Mouse (Mus musculus) left cerebral cortex, adult 2 months (tissue): ENCODE data around the gene Olfr1014. TPM values are rescaled to one million over a fixed set of nuclear protein-coding genes. Genes with fewer than 3 reads are reported as not detected.

Experiments
- DNase-seq, 2 experiments: peaks; one replicate each; pipeline ENCODE4 v3.0.0; 2021 to 2022; ENCODE audit warnings: low spot score in 2 of 2, mixed read lengths in 1 of 2; ENCODE audit errors: extremely low spot score in 1 of 2
- H3K27ac ChIP-seq: fragments of 200-600 bp; 2 replicates; pipeline ENCODE4 v1.8.1; 2022
- H3K4me3 ChIP-seq: fragments of 200-600 bp; 2 replicates; pipeline ENCODE4 v1.8.1; 2022
- CTCF ChIP-seq: fragments of 200-600 bp; IDR thresholded peaks from 2 replicates; pipeline ENCODE4 v1.8.1; 2022; ENCODE audit warnings: antibody characterized with exemption, mild to moderate bottlenecking, moderate library complexity
- intact Hi-C: fragments of 180-260 bp; cut with DNase I; formaldehyde crosslinking; loops from one replicate; pipeline ENCODE4 v1.15.1; 2025
- long read RNA-seq, 2 experiments: library from polyadenylated mRNA; stranded (forward); transcript quantifications; one replicate each; pipeline ENCODE4 v2.0.0; 2021; ENCODE audit warnings: borderline mapping rate in 2 of 2
- total RNA-seq, 2 experiments: library from RNA; stranded (reverse); gene quantifications; 2 replicates each; pipeline ENCODE4 v1.2.3; 2021

Gene Olfr1014
- total RNA-seq = not detected
- long read RNA-seq, experiment 1 = 0 reads
- long read RNA-seq, experiment 2 = 0 reads

- no peak for DNase-seq
- Histone ChIP-seq H3K4me3 (no peak within 1 kb of the TSS), H3K27ac (no peak within 1 kb of the TSS)
- TF ChIP-seq CTCF = no peak
- intact Hi-C loops = no loop called here
Observed at GRCm38 (mm10) chr2:85772413-85772812, at the start of gene Olfr1014. TSS of gene Olfr1014 (plus strand) at chr2:85772713.

GRCm38 (mm10) chr2:85725793-85726192 lies 46.7 kb upstream of the Olfr1014 start:
- DNase-seq = peak in 1 of 2 experiments; percentile 18
- intact Hi-C loops = loop anchor here (1.0 kb wide), 1 partner anchor 739 kb away; no protein-coding TSS in a partner anchor
- H3K27ac ChIP-seq = no peak overlapping the region
- no peak overlapping the region for H3K4me3 ChIP-seq
- peak; percentile 82 for TF ChIP-seq CTCF

DNA sequence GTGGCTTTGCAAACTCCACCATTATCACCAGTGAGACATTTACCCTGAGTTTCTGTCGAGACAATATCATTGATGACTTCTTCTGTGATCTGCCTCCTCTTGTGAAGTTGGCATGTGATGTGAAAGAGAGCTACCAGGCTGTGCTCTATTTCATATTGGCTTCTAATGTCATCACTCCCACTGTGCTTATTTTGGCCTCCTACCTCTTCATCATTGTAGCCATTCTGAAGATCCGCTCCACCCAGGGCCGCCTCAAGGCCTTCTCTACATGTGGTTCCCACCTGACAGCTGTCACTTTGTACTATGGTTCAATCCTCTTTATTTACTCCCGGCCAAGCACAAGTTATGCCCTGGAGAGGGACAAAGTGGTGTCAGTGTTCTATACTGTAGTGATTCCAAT lies 18.7 kb upstream of the Olfr1014 start:
- DNase-seq = no peak
- Histone ChIP-seq H3K27ac (no peak overlapping the region), H3K4me3 (no peak overlapping the region)
- intact Hi-C loops = no loop called here
- no peak for TF ChIP-seq CTCF

DNA sequence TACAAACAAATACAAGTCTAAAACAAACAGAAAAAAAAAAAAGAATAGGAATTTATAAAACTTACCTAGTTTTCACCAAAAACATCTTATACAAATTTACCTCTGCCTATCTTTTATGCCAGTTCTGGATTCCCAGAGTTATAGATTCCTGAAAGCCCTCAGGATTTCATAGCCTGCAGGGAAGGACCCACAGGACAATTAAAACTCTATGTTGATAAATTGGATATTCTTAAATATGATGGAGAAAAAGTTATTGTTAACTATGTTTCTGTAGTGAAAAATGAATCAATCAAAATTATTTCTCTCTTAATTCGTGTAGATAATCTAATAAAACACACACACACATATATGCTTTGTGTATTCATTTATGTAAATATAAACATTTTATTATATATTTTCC lies 9.8 kb upstream of the Olfr1014 start, which contains the start of gene Olfr1012:
TSS of gene Olfr1012 (minus strand) at position 101 of the 400 bp plus-strand sequence.
- intact Hi-C loops = no loop called here
- DNase-seq = no peak
- no peak within 1 kb of the TSS for H3K27ac ChIP-seq
- H3K4me3 ChIP-seq = no peak within 1 kb of the TSS
- TF ChIP-seq CTCF = no peak

DNA sequence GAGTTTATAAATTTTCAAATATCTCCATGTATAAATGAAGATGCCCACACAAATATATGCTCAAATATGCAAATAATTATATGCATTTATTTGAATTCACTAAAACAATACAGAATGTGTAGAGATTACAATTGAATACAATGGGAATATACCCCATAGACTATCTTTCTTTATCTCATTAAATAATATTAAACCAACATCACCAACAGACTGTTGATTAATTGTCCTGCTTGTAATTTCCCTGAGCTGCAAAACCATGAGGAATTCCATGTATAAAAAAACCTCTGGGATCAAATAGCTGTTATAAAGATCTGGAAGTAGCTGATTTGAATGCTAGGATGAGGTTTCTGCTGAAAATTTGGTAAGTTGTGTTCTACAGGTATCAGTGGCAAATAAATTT lies 5.7 kb upstream of the Olfr1014 start, which contains the start of gene Olfr1013:
TSS of gene Olfr1013 (plus strand) at position 301 of the 400 bp plus-strand sequence.
- DNase-seq = no peak
- Histone ChIP-seq H3K27ac (no peak within 1 kb of the TSS), H3K4me3 (no peak within 1 kb of the TSS)
- intact Hi-C loops = no loop called here
- TF ChIP-seq CTCF = no peak

DNA sequence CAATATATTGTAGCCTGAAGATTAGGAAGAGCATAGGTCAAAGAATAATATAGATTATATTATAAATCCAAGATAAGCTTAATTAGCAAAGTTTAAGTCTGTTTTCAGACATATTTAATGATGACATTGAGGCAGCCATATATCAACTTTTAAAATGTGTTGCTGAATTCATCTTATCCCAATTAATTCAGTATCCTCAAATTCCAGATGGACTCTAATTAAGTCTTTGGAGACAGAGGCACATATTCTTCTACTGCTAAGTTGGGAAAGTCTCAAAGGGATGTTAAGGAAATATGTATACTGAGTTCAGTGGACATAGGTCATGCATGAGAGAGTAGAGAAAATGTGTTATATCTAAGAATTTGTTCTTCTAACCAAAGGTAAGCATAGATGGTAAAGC lies 9.2 kb downstream of the Olfr1014 start, which contains the start of gene Olfr1015:
TSS of gene Olfr1015 (plus strand) at position 301 of the 400 bp plus-strand sequence.
- Histone ChIP-seq H3K27ac (no peak within 1 kb of the TSS), H3K4me3 (no peak within 1 kb of the TSS)
- intact Hi-C loops = no loop called here
- no peak for TF ChIP-seq CTCF
- no peak for DNase-seq

DNA sequence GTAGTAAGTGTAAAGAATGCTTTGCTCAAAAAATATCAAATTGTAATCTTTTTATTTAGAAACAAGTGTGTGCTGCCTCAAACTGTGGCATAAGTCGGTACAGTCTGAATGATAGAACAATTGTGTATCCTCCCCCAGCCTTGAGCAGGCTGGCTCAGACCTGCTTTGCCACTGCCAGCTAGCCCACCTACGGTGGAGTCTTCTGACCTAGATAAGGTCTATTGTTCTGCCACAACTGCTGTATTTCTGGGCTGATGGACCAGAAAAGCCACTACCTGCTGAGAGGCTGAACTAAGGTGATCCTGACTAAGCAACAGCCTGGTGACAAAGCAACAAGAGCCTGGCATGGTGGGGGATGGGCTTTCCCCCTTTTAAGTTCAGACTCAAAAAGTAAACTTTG lies 19.8 kb downstream of the Olfr1014 start:
- DNase-seq = no peak
- Histone ChIP-seq H3K27ac (no peak overlapping the region), H3K4me3 (no peak overlapping the region)
- no peak for TF ChIP-seq CTCF
- intact Hi-C loops = no loop called here

GRCm38 (mm10) chr2:85802444-85802843 lies 29.9 kb downstream of the Olfr1014 start, which contains the start of gene Olfr1016:
TSS of gene Olfr1016 (minus strand) at chr2:85802544.
- no peak for TF ChIP-seq CTCF
- no peak for DNase-seq
- H3K27ac ChIP-seq = no peak within 1 kb of the TSS
- intact Hi-C loops = no loop called here
- H3K4me3 ChIP-seq = no peak within 1 kb of the TSS

- no peak for DNase-seq
- Histone ChIP-seq H3K4me3 (no peak overlapping the region), H3K27ac (no peak overlapping the region)
- intact Hi-C loops = no loop called here
- TF ChIP-seq CTCF = no peak
Observed at GRCm38 (mm10) chr2:85804501-85804900, 32.0 kb downstream of the Olfr1014 start.

- no peak within 1 kb of the TSS for H3K4me3 ChIP-seq
- DNase-seq = no peak
- H3K27ac ChIP-seq = no peak within 1 kb of the TSS
- TF ChIP-seq CTCF = no peak
- intact Hi-C loops = no loop called here
Observed at GRCm38 (mm10) chr2:85818179-85818578, 45.7 kb downstream of the Olfr1014 start, which contains the start of gene Olfr1018. TSS of gene Olfr1018 (plus strand) at chr2:85818479.

Other genes starting within 250 kb of the Olfr1014 start
- not detected for gene Olfr996, start 193.5 kb upstream of the Olfr1014 start, total RNA-seq
- gene Olfr998, start 183.8 kb upstream of the Olfr1014 start, total RNA-seq = not detected
- gene Olfr1000, start 160.8 kb upstream of the Olfr1014 start, total RNA-seq = not detected
- not detected for gene Olfr1002, start 122.0 kb upstream of the Olfr1014 start, total RNA-seq
- not detected for gene Olfr154, start 108.3 kb upstream of the Olfr1014 start, total RNA-seq
- gene Olfr1006, start 93.9 kb upstream of the Olfr1014 start, total RNA-seq = not detected
- not detected for gene Olfr1008, start 83.3 kb upstream of the Olfr1014 start, total RNA-seq
- not detected for gene Olfr1009, start 57.3 kb upstream of the Olfr1014 start, total RNA-seq
- not detected for gene Olfr1012, start 9.9 kb upstream of the Olfr1014 start, total RNA-seq
- gene Olfr1013, start 5.6 kb upstream of the Olfr1014 start, total RNA-seq = not detected
- gene Olfr1015, start 9.3 kb downstream of the Olfr1014 start, total RNA-seq = not detected
- not detected for gene Olfr1016, start 29.8 kb downstream of the Olfr1014 start, total RNA-seq
- not detected for gene Olfr1018, start 45.8 kb downstream of the Olfr1014 start, total RNA-seq
- not detected for gene Olfr1019, start 72.8 kb downstream of the Olfr1014 start, total RNA-seq
- not detected for gene Olfr1020, start 74.3 kb downstream of the Olfr1014 start, total RNA-seq
- gene Olfr1022, start 95.9 kb downstream of the Olfr1014 start, total RNA-seq = not detected
- not detected for gene Olfr1023, start 112.9 kb downstream of the Olfr1014 start, total RNA-seq
- gene Olfr1024, start 132.3 kb downstream of the Olfr1014 start, total RNA-seq = not detected
- gene Olfr1025-ps1, start 142.5 kb downstream of the Olfr1014 start, total RNA-seq = not detected
- not detected for gene Olfr1026, start 148.8 kb downstream of the Olfr1014 start, total RNA-seq
- gene Olfr1028, start 177.7 kb downstream of the Olfr1014 start, total RNA-seq = not detected
- not detected for gene Olfr1029, start 201.2 kb downstream of the Olfr1014 start, total RNA-seq
- not detected for gene Olfr1030, start 206.6 kb downstream of the Olfr1014 start, total RNA-seq
- not detected for gene Olfr1031, start 217.6 kb downstream of the Olfr1014 start, total RNA-seq
- gene Olfr1032, start 232.8 kb downstream of the Olfr1014 start, total RNA-seq = not detected
- not detected for gene Olfr1033, start 247.9 kb downstream of the Olfr1014 start, total RNA-seq